Mouse (Mus musculus): Measurements from ENCODE around the gene Glis3.

GRCm38 (mm10) chr19:28678646-28679270 lies 1.1 kb downstream of the Glis3 start:
- TF ChIP-seq CTCF (IDR thresholded peaks at IDR 0.05; ENCODE audit: low read depth), result no peak
- no peak for TF ChIP-seq EP300 (IDR thresholded peaks at IDR 0.05; ENCODE audit: low read depth)

Data from liver, embryonic 14.5 days (tissue).